Mouse (Mus musculus) forebrain, embryonic 16.5 days (tissue): ENCODE results near the gene Vps37b. TPM values are rescaled to one million over a fixed set of nuclear protein-coding genes. Genes with fewer than 3 reads are reported as not detected.

Experiments
- ATAC-seq: fragments of 200-750 bp; cut with Nextera tagmentation; 2 replicates; pipeline ENCODE4 v1.8.0; 2017; ENCODE audit warnings: mild to moderate bottlenecking, moderate library complexity
- H3K27ac ChIP-seq: fragments of 300-500 bp; sonication (generic); 2 replicates; pipeline ENCODE4 v1.5.1; 2014; ENCODE audit warnings: low read length, control low read depth
- H3K27me3 ChIP-seq: fragments of 300-500 bp; sonication (generic); replicated peaks from 2 replicates; pipeline ENCODE4 v1.6.1; 2014; ENCODE audit warnings: low read length; ENCODE audit not compliant: control insufficient read depth, insufficient read depth
- H3K36me3 ChIP-seq: fragments of 300-500 bp; sonication (generic); 2 replicates; pipeline ENCODE4 v1.6.1; 2014; ENCODE audit not compliant: control insufficient read depth, insufficient read depth
- H3K4me1 ChIP-seq: fragments of 300-500 bp; sonication (generic); replicated peaks from 2 replicates; pipeline ENCODE4 v1.6.1; 2014; ENCODE audit warnings: low read length; ENCODE audit not compliant: control insufficient read depth, insufficient read depth
- H3K4me2 ChIP-seq: fragments of 300-500 bp; sonication (generic); 2 replicates; pipeline ENCODE4 v1.6.1; 2014; ENCODE audit warnings: mild to moderate bottlenecking, low read length, control low read depth
- H3K4me3 ChIP-seq: fragments of 300-500 bp; sonication (generic); replicated peaks from 2 replicates; pipeline ENCODE4 v1.5.1; 2014; ENCODE audit warnings: mild to moderate bottlenecking, low read length, control low read depth
- H3K9ac ChIP-seq: fragments of 300-500 bp; sonication (generic); replicated peaks from 2 replicates; pipeline ENCODE4 v1.6.1; 2014; ENCODE audit warnings: low read depth, low read length, control low read depth
- H3K9me3 ChIP-seq: fragments of 300-500 bp; sonication (generic); 2 replicates; pipeline ENCODE4 v1.6.1; 2016; ENCODE audit warnings: low read length; ENCODE audit not compliant: control insufficient read depth
- WGBS: fragments of 180-500 bp; shearing (Covaris S2); extraction: QIAGEN DNeasy Blood & Tissue Kit; methylation state at CpG from one replicate; pipeline ENCODE4 v1.1.7; 2014; 5-methylcytosine and 5-hydroxymethylcytosine counted together
- polyA plus RNA-seq: library from polyadenylated mRNA; unstranded; fragments of >200 nt; fragmentation: Nextera tagmentation; extraction: Ambion mirVana; gene quantifications from 2 replicates; pipeline ENCODE4 v1.2.1, GENCODE M21; 2015

Gene Vps37b
- polyA plus RNA-seq, 1 experiment from 2014 or later, result 104 TPM

GRCm38 (mm10) chr5:124000824-124001223, 31.2 kb downstream of the Vps37b start:
- peak; percentile 62 for ATAC-seq
- Histone ChIP-seq H3K4me3 (no peak overlapping the region), H3K27me3 (no peaks in the 10 kb centered on the region), H3K4me2 (no peak overlapping the region), H3K9ac (no peak overlapping the region), H3K9me3 (no peaks in the 10 kb centered on the region), H3K36me3 (peaks cover 6% of the 10 kb centered on the region), H3K4me1 (peaks cover 19% of the 10 kb centered on the region), H3K27ac (no peak overlapping the region)
- 11% methylated on average over 7 of the region's 7 CpGs for WGBS

DNA sequence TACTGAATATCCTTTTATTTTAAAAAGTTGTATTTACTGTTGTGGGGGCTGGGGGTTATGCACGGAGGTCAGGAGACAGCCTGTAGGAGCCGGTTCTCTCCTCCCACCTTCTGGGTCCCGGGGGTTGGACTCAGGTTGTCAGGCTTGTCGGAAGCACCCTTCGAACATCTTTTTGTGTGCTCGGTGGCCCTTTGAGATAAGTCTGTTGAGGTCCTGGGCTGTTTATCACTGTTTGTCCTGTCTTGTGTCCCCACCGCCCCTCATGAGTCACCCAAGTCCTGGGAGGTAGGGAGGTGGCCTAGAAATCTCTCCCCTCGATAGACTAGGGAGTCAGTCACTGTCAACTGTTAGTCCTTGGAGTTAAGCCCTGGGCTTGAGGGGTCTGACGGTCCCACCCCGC, 33.7 kb downstream of the Vps37b start:
- 90% methylated on average over 10 of the region's 10 CpGs for WGBS

GRCm38 (mm10) chr5:123997811-123998210, 34.3 kb downstream of the Vps37b start:
- no peaks in the 10 kb centered on the region for H3K36me3 ChIP-seq
- no peak for ATAC-seq
- H3K27me3 ChIP-seq, result no peaks in the 10 kb centered on the region
- peak overlapping the region; percentile 12; the same call in 1 of the 2 replicates for H3K27ac ChIP-seq
- WGBS, result 50% methylated on average over 16 of the region's 16 CpGs
- H3K9ac ChIP-seq, result no peak overlapping the region
- H3K4me2 ChIP-seq, result no peak overlapping the region
- peaks cover 17% of the 10 kb centered on the region for H3K4me1 ChIP-seq
- no peaks in the 10 kb centered on the region for H3K9me3 ChIP-seq
- no peak overlapping the region for H3K4me3 ChIP-seq

More for the DNA sequence above, 33.7 kb downstream of the Vps37b start:
- Histone ChIP-seq H3K27me3 (no peaks in the 10 kb centered on the region), H3K4me2 (no peak overlapping the region), H3K9ac (no peak overlapping the region), H3K4me1 (peaks cover 18% of the 10 kb centered on the region), H3K36me3 (no peaks in the 10 kb centered on the region), H3K9me3 (no peaks in the 10 kb centered on the region), H3K4me3 (no peak overlapping the region), H3K27ac (no peak overlapping the region)
- ATAC-seq, result no peak

- H3K27ac ChIP-seq, result peak overlapping the region; percentile 12; the same call in 1 of the 2 replicates
- no peak overlapping the region for H3K9ac ChIP-seq
- ATAC-seq, result no peak
- no peaks in the 10 kb centered on the region for H3K9me3 ChIP-seq
- no peaks in the 10 kb centered on the region for H3K27me3 ChIP-seq
- WGBS, result 62% methylated on average over 24 of the region's 24 CpGs
- no peaks in the 10 kb centered on the region for H3K36me3 ChIP-seq
- no peak overlapping the region for H3K4me2 ChIP-seq
- peaks cover 21% of the 10 kb centered on the region for H3K4me1 ChIP-seq
- H3K4me3 ChIP-seq, result no peak overlapping the region
Measured at GRCm38 (mm10) chr5:123997211-123997751, 34.8 kb downstream of the Vps37b start.

DNA sequence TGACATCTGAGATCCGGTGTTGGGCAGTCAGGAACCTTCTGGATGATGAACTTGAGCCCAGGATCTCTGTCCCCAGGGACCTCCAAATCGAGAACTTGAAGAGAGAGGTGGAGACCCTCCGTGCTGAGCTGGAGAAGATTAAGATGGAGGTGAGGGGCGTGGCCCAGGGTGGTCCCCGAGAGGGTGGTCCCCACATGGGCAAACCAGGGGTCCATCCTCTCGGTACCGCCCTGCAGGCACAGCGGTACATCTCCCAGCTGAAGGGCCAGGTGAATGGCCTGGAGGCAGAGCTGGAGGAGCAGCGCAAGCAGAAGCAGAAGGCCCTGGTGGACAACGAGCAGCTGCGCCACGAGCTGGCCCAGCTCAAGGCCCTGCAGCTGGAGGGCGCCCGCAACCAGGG, 35.4 kb downstream of the Vps37b start:
- Histone ChIP-seq H3K4me1 (peaks cover 23% of the 10 kb centered on the region), H3K9ac (no peak overlapping the region), H3K36me3 (no peaks in the 10 kb centered on the region), H3K27me3 (no peaks in the 10 kb centered on the region), H3K4me2 (no peak overlapping the region), H3K9me3 (no peaks in the 10 kb centered on the region), H3K4me3 (no peak overlapping the region), H3K27ac (no peak overlapping the region)
- ATAC-seq, result no peak
- 89% methylated on average over 14 of the region's 14 CpGs for WGBS

DNA sequence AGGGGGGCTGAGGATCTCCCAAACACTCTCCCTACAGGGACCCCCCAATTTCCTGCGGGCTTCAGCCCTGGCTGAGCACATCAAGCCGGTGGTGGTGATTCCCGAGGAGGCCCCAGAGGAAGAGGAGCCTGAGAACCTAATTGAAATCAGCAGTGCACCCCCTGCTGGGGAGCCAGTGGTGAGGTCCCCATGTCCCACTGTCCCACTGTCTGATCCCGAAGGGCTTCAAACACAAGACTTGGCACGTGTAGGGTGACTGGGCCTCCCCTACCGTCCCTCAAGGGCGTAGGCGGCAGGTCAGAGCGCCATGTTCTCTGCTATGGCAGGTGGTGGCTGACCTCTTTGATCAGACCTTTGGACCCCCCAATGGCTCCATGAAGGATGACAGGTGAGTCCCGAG, 35.9 kb downstream of the Vps37b start:
- Histone ChIP-seq H3K27ac (no peak overlapping the region), H3K4me2 (no peak overlapping the region), H3K9ac (no peak overlapping the region), H3K36me3 (no peaks in the 10 kb centered on the region), H3K9me3 (no peaks in the 10 kb centered on the region), H3K27me3 (no peaks in the 10 kb centered on the region), H3K4me1 (peaks cover 23% of the 10 kb centered on the region), H3K4me3 (no peak overlapping the region)
- WGBS, result 82% methylated on average over 10 of the region's 10 CpGs
- no peak for ATAC-seq

DNA sequence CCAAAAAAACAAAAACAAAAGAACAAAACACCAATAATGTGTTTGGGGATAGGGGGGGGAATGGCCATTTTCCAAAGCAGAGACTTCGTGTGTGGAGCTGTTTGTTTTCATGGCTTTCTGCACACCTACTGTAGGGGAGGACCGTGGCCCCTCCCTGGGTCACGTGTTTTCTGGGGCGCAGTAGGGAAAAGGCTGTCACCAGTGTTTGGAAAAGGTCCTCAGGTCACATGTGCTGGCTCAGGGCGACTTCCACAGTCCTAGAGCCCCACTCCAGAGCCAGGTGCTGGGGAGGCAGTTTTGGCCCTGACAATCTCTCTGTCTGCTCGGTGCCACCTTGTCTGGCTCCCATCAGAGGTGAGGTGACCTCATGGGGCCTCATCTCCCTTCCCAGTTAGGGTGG, 36.7 kb downstream of the Vps37b start:
- WGBS, result 79% methylated on average over 6 of the region's 6 CpGs
- Histone ChIP-seq H3K4me2 (no peak overlapping the region), H3K9ac (no peak overlapping the region), H3K4me1 (peaks cover 23% of the 10 kb centered on the region), H3K27ac (no peak overlapping the region), H3K36me3 (no peaks in the 10 kb centered on the region), H3K9me3 (no peaks in the 10 kb centered on the region), H3K27me3 (no peaks in the 10 kb centered on the region), H3K4me3 (no peak overlapping the region)
- ATAC-seq, result no peak

GRCm38 (mm10) chr5:123994468-123994867, 37.6 kb downstream of the Vps37b start:
- H3K27ac ChIP-seq, result peak overlapping the region; percentile 77; the same call in 1 of the 2 replicates

DNA sequence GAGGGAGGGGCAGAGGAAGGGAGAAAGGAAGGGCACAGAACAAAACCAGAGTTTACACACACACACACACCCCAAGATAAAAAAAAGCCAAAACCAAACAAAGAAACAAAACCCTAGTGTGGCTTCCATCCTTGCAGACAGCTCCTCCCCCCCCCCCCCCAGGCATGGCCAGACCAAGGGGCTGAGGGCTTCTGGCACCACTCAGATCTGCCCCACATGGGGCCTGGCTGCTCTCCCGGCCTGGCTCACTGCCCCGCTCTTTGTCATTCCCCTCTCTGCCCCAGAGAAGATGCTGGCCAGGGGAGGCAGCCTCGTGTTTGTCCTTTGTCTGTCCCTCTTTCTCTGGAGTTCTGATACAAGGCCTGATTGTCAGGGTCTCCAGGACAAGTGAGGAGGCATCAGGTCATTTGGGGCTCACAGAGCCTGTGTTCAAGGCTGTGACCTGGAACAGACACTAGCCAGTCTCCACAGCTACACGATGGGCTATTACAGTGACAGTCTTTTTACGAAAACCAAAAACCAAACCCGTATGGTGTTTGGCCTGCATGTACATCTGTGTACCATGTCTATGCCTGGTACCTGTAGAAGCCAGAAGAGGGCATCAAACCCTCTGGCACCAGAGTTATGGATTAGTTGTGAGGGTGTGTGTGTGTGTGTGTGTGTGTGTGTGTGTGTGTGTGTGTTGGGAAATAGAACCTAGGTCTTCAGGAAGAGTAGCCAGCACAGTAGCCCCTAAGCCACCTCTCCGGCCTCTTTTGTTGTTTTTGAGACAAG, 38.6 kb downstream of the Vps37b start:
- peak overlapping the region; percentile 7 for H3K9ac ChIP-seq
- 42% methylated on average over 7 of the region's 7 CpGs for WGBS

More at GRCm38 (mm10) chr5:123994468-123994867, 37.6 kb downstream of the Vps37b start:
- H3K4me1 ChIP-seq, result peaks cover 23% of the 10 kb centered on the region
- no peak overlapping the region for H3K9ac ChIP-seq
- H3K9me3 ChIP-seq, result no peaks in the 10 kb centered on the region
- 85% methylated on average over 7 of the region's 7 CpGs for WGBS
- H3K36me3 ChIP-seq, result no peaks in the 10 kb centered on the region
- no peak overlapping the region for H3K4me2 ChIP-seq
- no peak overlapping the region for H3K4me3 ChIP-seq
- no peaks in the 10 kb centered on the region for H3K27me3 ChIP-seq
- no peak for ATAC-seq

More for the DNA sequence above, 38.6 kb downstream of the Vps37b start:
- Histone ChIP-seq H3K4me2 (no peak overlapping the region), H3K9me3 (no peaks in the 10 kb centered on the region), H3K27ac (peak overlapping the region; percentile 77), H3K27me3 (no peaks in the 10 kb centered on the region), H3K4me1 (peaks cover 23% of the 10 kb centered on the region), H3K36me3 (no peaks in the 10 kb centered on the region), H3K4me3 (no peak overlapping the region)
- peak; percentile 79 for ATAC-seq
